Mouse (Mus musculus): Measurements from ENCODE around the gene Ccnl2.

Ccnl2 gene

DNA sequence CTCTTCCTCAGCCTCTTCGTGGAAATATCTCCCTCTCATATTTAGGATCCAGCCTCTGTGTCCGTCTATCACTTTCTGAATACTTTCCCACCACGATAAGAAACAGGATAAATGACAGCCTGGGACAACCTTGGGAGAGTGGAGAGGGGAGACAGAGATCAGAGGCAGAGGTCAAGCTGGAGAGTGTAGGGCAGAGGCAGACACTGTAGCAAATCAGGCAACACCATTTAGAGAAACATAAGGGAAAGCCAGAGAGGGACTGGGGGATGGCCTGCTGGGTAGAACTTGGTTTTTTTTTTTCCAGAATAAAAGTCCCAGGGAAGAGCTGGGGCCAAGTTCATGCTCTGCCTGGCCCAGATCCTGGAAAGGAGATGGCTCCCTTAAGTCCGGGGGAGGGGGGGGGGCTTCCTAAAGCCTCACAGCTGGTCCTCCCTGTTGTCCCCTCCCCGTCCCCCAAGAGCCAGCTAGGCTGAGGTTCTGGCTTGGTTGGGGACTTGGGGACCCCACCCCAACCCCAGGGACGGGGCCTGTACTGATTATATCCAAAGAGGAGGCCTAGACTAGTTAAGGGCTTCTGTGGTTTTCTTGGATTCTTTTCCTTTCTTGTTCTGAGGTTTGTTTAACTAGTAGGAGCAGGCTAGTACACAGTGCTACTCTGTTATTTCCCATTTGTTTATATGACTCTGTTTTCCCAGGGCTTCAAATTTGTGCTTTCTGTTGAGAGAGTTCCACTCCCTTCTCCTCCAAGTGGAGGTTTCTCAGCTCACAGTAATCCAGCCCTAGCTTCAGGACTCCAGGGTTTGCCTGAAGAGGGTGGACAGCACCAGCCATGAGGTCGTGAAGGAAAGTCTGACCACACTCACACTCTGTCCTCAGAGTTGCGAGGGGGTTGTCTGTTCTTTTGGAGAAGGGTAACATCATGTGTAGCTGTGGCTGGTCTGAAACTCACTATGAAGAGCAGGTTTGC lies 26.2 kb downstream of the Ccnl2 start:
- DNase-seq (ENCODE audit: low spot score) = no peak

DNA sequence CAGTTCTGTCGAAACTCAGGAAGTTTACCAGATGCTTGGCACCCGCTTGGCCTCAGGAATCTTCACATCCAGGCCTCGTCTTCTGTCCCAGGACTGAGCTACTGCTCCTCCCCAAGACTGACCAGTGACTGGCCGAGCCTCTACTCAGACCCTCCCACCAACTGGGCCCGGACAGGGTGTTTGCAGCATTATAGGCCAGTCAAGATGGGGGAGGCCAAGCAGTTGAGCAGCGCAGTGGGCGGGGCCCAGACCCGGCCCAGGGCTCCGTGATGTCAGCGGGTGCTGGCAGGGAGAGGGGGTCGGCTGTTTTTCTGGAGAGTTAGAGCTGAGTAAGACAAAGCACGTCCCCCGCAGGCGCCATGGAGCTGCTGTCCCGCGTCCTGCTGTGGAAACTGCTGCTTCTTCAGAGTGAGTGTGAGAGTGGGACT lies 27.2 kb downstream of the Ccnl2 start, which contains the start of gene Mxra8:
Gene Mxra8 (plus strand): TSS at position 198 of the 428 bp plus-strand sequence.
- DNase-seq (ENCODE audit: low spot score) = no peak

DNA sequence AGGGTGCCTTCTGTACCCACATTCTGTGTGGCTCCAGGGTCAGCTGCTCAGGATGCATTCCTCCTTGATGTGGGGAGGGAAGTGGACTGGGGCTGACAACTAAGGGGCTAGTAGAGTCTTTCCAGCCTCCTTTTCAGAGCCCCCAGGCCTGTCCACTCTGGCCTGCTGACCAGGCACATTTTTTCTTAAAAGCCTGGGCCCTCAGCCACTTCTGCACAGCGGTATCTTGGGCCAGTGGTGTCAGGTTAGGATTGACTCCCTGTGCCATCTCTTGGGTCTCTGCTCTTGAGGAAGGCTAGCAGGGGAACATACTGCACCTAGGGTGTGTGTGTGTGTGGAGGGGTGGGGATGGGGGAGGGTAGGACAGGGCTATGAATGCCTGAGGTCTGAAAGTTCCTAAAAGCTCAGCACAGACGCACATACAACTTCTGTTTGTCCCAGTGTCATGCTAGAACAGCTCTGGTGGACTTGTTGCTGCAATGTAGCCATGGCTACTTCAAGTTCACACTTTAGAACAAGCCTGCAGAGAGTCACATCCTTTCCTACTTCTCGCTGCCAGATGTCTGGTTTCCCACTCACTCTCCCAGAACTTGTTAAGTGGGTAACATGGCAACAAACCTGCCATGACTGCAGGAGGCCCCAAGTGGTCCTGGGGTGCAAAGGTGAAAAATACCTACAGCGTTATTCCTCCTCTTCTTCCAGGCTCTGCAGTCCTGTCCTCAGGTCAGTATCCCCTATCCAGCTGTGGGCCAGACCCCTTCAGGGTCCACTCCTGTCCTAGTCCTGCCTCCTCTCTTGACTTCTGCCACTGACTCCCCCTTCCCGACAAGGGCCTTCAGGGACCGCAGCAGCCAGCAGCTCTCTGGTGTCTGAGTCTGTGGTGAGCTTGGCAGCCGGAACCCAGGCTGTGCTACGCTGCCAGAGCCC lies 28.1 kb downstream of the Ccnl2 start:
- DNase-seq (ENCODE audit: low spot score) = no peak

GRCm38 (mm10) chr4:155841003-155841454 lies 28.7 kb downstream of the Ccnl2 start:
- DNase-seq (ENCODE audit: low spot score) = peak; percentile 52

- DNase-seq (ENCODE audit: low spot score) = no peak
Observed at GRCm38 (mm10) chr4:155841651-155842270, 29.5 kb downstream of the Ccnl2 start.

GRCm38 (mm10) chr4:155843231-155843630 lies 30.9 kb downstream of the Ccnl2 start:
- DNase-seq (ENCODE audit: low spot score) = no peak

- peak; percentile 81 for DNase-seq (ENCODE audit: low spot score)
Observed at GRCm38 (mm10) chr4:155846871-155847578, 34.7 kb downstream of the Ccnl2 start, which contains the start of gene Dvl1. Gene Dvl1 (plus strand): TSS chr4:155847402.

DNA sequence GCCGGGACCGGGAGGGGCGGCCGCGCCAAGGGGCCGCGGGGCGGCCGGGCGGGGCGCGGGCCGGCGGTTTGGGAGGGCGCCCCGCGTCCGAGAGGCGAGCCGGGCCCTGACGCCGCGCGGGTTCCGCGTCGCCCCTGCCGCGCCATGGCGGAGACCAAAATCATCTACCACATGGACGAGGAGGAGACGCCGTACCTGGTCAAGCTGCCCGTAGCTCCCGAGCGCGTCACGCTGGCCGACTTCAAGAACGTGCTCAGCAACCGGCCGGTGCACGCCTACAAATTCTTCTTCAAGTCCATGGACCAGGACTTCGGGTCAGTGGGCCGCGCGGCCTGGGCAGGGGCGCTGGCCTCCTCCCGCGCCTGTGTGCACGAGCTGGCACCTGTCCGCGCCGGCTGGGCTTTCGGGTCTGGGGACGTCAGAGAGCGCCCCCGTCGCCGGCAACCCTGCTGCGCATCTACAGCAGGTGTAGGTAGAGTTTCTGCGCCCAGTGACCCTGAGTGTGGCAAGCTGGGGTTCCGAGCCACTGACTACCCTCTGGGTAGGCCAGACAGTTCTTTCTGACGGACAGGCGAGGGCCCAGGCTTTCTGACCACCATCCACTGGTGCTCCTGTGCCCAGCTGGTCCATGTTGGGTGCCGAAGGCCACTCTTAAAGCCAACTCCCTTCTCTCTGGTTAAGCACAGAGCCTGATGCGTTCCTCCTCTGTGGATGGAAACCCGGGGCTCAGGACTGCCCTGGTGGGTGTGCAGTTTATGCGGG lies 35.5 kb downstream of the Ccnl2 start:
- no peak for DNase-seq (ENCODE audit: low spot score)

DNA sequence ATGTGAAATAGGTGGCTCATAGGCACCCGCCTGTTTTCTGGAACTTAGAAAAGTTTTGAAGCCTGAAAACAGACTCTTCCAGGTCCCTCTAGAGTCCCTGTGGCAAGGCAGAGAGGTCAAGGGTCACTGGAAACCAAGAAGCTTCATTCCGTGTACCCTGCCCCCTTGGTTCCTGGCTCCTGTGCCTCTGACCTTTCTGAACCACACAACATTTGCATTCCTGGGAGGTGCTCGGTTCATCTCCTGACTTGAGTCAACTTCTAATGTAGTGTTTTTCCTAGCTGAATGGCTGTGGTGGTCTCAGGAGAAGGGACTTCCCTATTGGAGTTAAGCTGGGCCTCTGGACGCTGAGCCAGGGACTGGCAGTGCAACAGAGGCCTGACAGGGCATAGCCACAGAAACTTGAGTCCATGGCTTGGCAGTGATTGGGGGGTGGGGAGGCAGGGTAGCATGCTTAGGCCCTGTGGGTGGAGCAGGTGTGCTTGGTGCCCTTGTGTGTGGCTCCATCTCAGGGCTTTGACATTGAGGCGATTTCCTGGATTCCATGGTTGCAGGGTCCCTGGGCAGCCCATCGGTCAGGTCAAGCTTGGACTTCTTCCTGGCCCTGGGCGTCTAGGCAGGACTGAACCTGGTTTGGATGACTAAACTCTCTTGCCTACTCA lies 36.3 kb downstream of the Ccnl2 start:
- DNase-seq (ENCODE audit: low spot score) = no peak

DNA sequence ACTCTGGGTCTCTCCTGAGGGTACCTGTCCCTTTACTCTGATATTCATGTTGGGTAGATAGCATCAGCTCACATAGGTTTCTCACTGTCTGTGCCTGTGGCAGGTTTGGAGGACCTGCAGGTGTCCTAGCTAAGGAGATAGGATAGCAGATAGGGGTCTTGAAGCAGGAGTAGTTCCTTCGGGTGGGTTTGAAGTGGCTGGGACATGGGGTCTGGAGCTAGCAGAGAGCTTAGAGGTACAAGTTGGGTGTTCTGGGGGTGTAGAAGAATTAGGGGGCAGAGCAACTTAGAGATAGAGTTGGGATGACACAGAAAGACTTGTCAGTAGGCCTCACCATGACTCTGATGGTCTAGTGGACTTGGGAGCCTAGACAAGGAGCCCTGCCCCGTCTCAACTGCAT lies 37.1 kb downstream of the Ccnl2 start:
- DNase-seq (ENCODE audit: low spot score) = no peak

DNA sequence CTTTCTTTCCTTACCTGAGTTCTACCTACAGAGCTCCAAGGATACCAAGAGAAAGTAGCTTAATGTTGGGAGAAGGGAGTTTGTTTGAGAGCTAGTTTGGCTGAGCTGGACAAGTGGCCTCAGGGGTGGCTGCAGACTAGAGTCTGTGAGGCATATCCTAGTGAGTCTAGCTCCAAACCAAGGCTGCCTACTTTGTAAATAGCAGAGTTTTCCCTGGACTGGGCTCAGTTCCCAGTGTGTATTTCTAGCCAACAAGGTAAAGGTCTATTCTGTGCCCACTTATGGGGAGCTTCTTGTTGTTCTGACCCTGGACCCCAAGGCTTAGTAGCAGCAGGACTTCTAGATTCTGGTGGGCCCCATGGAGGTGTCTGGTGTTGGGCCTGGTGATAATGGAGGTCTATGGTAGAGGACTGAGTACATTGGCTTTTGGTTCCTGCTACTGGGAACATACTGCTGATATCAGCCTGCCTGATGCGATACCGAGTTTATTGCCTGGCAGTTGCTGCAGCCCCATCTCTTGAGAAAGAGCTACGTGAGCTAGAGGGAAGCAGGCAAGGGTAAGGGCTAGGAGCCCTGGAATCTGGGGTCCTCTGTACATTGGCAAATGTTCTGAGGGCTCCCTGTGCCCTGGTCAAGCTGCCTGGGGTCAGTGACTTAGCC lies 37.6 kb downstream of the Ccnl2 start:
- DNase-seq (ENCODE audit: low spot score) = no peak

GRCm38 (mm10) chr4:155851368-155851767 lies 39.1 kb downstream of the Ccnl2 start:
- DNase-seq (ENCODE audit: low spot score) = no peak

- DNase-seq (ENCODE audit: low spot score) = no peak
Observed at GRCm38 (mm10) chr4:155851951-155852411, 39.7 kb downstream of the Ccnl2 start.

DNA sequence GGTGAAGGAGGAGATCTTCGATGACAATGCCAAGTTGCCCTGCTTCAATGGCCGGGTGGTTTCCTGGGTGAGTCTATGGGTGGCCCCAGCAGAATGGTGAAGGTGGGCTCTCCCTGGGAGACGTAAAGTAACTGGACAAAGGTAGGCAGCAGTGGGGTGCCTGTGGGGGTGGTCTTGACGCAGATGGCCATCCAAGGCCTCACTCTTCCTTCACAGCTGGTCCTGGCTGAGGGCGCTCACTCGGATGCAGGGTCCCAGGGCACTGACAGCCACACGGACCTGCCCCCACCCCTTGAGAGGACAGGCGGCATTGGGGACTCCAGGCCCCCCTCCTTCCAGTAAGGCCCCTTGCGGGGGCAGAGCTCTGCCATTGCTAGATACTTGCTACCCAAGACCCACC lies 41.1 kb downstream of the Ccnl2 start:
- no peak for DNase-seq (ENCODE audit: low spot score)

DNA sequence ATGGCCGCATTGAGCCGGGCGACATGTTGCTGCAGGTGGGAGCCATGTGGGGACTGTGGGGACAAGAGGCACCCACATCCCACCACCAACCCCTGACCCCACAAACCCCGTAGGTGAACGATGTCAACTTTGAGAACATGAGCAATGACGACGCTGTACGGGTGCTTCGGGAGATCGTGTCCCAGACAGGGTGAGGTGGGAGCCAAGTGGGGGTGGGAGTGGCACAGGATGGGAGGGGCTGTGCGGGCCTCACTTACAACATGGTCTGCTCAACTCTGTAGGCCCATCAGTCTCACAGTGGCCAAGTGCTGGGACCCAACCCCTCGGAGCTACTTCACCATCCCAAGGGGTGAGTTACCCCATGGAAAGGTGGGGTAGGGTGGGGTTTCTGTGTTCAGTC lies 42.7 kb downstream of the Ccnl2 start:
- no peak for DNase-seq (ENCODE audit: low spot score)

DNA sequence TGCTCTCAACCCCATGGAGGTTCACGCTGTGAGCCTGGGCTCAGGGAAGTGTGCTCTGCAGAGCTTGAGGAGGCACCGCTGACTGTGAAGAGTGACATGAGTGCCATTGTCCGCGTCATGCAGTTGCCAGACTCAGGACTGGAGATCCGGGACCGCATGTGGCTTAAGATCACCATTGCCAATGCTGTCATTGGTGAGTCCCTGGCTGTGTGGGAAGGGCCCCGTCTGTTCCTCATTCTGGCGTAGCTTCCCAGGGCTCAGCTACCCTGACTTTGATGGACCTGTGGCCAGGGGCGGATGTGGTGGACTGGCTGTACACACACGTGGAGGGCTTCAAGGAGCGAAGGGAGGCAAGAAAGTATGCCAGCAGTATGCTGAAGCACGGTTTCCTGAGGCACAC lies 43.8 kb downstream of the Ccnl2 start:
- DNase-seq (ENCODE audit: low spot score) = no peak

GRCm38 (mm10) chr4:155856881-155857280 lies 44.6 kb downstream of the Ccnl2 start:
- no peak for DNase-seq (ENCODE audit: low spot score)

- no peak for DNase-seq (ENCODE audit: low spot score)
Observed at GRCm38 (mm10) chr4:155859318-155859717, 47.0 kb downstream of the Ccnl2 start.

DNA sequence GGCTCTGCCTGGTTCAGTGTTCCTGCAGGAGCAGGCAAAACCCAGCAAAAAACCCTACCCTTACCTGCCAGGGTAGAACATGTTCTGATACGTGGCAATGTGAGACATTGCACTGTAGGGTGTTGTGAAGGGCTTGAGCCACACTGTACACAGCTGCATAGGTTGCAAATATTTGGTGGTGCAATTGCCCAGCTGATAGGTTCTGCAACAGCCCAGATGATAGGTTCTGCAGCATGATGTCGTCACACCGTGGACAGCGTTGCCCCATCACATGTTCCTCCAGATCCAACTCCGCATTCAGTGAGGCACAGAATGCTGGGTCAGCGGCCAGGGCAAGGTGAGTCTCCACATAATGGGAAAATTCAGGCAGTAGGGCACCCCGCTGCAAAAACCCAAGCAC lies 49.5 kb downstream of the Ccnl2 start:
- DNase-seq (ENCODE audit: low spot score) = no peak
